Mouse (Mus musculus): Measurements from ENCODE around the gene Mmp17. TPM values are rescaled to one million over a fixed set of nuclear protein-coding genes. Genes with fewer than 3 reads are reported as not detected.
A peak's percentile ranks its signal among the peaks of the same experiment; 100 is the strongest.

The Mmp17 gene
- polyA plus RNA-seq, 1 experiment from 2014 or later = 2.5 TPM

GRCm38 (mm10) chr5:129559283-129559682, 24.7 kb upstream of the Mmp17 start:
- Histone ChIP-seq H3K4me2 (no peak overlapping the region), H3K36me3 (peaks cover 96% of the 10 kb centered on the region), H3K9ac (replicated peaks) (no peak overlapping the region), H3K4me3 (replicated peaks) (no peak overlapping the region), H3K27me3 (no peaks in the 10 kb centered on the region), H3K4me1 (replicated peaks) (no peaks in the 10 kb centered on the region), H3K9me3 (no peaks in the 10 kb centered on the region), H3K27ac (no peak overlapping the region)
- no peak for ATAC-seq (ENCODE audit: insufficient number of reproducible peaks, insufficient read depth, low FRiP score, low TSS enrichment, low read depth)
- WGBS = 79% methylated on average over 11 of the region's 11 CpGs

- Histone ChIP-seq H3K4me1 (replicated peaks) (no peaks in the 10 kb centered on the region), H3K4me2 (no peak overlapping the region), H3K27ac (no peak overlapping the region), H3K9me3 (no peaks in the 10 kb centered on the region), H3K9ac (replicated peaks) (no peak overlapping the region), H3K4me3 (replicated peaks) (no peak overlapping the region), H3K27me3 (no peaks in the 10 kb centered on the region), H3K36me3 (peaks cover 96% of the 10 kb centered on the region)
- WGBS = 87% methylated on average over 8 of the region's 8 CpGs
- ATAC-seq (ENCODE audit: insufficient number of reproducible peaks, insufficient read depth, low FRiP score, low TSS enrichment, low read depth) = no peak
These were observed 21.6 kb upstream of the Mmp17 start for GRCm38 (mm10) chr5:129562342-129562741.

GRCm38 (mm10) chr5:129568596-129568995, 15.4 kb upstream of the Mmp17 start:
- no peak overlapping the region for H3K9ac ChIP-seq (replicated peaks)
- no peak overlapping the region for H3K27ac ChIP-seq
- H3K9me3 ChIP-seq = no peaks in the 10 kb centered on the region
- H3K27me3 ChIP-seq = no peaks in the 10 kb centered on the region
- H3K4me3 ChIP-seq (replicated peaks) = no peak overlapping the region
- ATAC-seq (ENCODE audit: insufficient number of reproducible peaks, insufficient read depth, low FRiP score, low TSS enrichment, low read depth) = no peak
- H3K4me2 ChIP-seq = no peak overlapping the region
- peaks cover 94% of the 10 kb centered on the region for H3K36me3 ChIP-seq
- 89% methylated on average over 4 of the region's 4 CpGs for WGBS
- H3K4me1 ChIP-seq (replicated peaks) = no peaks in the 10 kb centered on the region

- no peaks in the 10 kb centered on the region for H3K9me3 ChIP-seq
- H3K4me2 ChIP-seq = no peak overlapping the region
- no peak overlapping the region for H3K27ac ChIP-seq
- peaks cover 35% of the 10 kb centered on the region for H3K27me3 ChIP-seq
- ATAC-seq (ENCODE audit: insufficient number of reproducible peaks, insufficient read depth, low FRiP score, low TSS enrichment, low read depth) = no peak
- no peak overlapping the region for H3K4me3 ChIP-seq (replicated peaks)
- no peaks in the 10 kb centered on the region; the same call in 1 of the 2 replicates for H3K4me1 ChIP-seq (replicated peaks)
- 54% methylated on average over 12 of the region's 12 CpGs for WGBS
- H3K36me3 ChIP-seq = no peaks in the 10 kb centered on the region
- H3K9ac ChIP-seq (replicated peaks) = no peak overlapping the region
These were observed 5.8 kb upstream of the Mmp17 start for GRCm38 (mm10) chr5:129578201-129578600.

- ATAC-seq (ENCODE audit: insufficient number of reproducible peaks, insufficient read depth, low FRiP score, low TSS enrichment, low read depth) = no peak
- Histone ChIP-seq H3K27ac (no peak overlapping the region), H3K4me2 (no peak overlapping the region), H3K36me3 (no peaks in the 10 kb centered on the region), H3K27me3 (peaks cover 49% of the 10 kb centered on the region), H3K9me3 (no peaks in the 10 kb centered on the region), H3K4me1 (replicated peaks) (peaks cover 8% of the 10 kb centered on the region), H3K9ac (replicated peaks) (no peak overlapping the region), H3K4me3 (replicated peaks) (no peak overlapping the region)
- 18% methylated on average over 6 of the region's 6 CpGs for WGBS
These were observed 3.9 kb upstream of the Mmp17 start for GRCm38 (mm10) chr5:129580046-129580445.

- H3K9ac ChIP-seq (replicated peaks) = no peak overlapping the region
- no peak overlapping the region for H3K4me3 ChIP-seq (replicated peaks)
- WGBS = 68% methylated on average over 9 of the region's 9 CpGs
- H3K27ac ChIP-seq = no peak overlapping the region
- no peak for ATAC-seq (ENCODE audit: insufficient number of reproducible peaks, insufficient read depth, low FRiP score, low TSS enrichment, low read depth)
- no peaks in the 10 kb centered on the region for H3K9me3 ChIP-seq
- H3K4me2 ChIP-seq = no peak overlapping the region
- H3K27me3 ChIP-seq = peaks cover 54% of the 10 kb centered on the region
- no peaks in the 10 kb centered on the region for H3K36me3 ChIP-seq
- peaks cover 13% of the 10 kb centered on the region for H3K4me1 ChIP-seq (replicated peaks)
These were observed 3.4 kb upstream of the Mmp17 start for GRCm38 (mm10) chr5:129580572-129580971.

- Histone ChIP-seq H3K4me1 (replicated peaks) (peaks cover 18% of the 10 kb centered on the region), H3K4me2 (no peak overlapping the region), H3K27ac (no peak overlapping the region), H3K9me3 (no peaks in the 10 kb centered on the region), H3K27me3 (peaks cover 59% of the 10 kb centered on the region), H3K9ac (replicated peaks) (no peak overlapping the region), H3K36me3 (no peaks in the 10 kb centered on the region), H3K4me3 (replicated peaks) (no peak overlapping the region)
- WGBS = 69% methylated on average over 7 of the region's 7 CpGs
- no peak for ATAC-seq (ENCODE audit: insufficient number of reproducible peaks, insufficient read depth, low FRiP score, low TSS enrichment, low read depth)
These were observed 3.0 kb upstream of the Mmp17 start for GRCm38 (mm10) chr5:129581015-129581414.

- H3K4me3 ChIP-seq (replicated peaks) = peak overlapping the region; percentile 71
- H3K4me1 ChIP-seq (replicated peaks) = peaks cover 18% of the 10 kb centered on the region
- H3K27me3 ChIP-seq = peaks cover 69% of the 10 kb centered on the region
- H3K9me3 ChIP-seq = no peaks in the 10 kb centered on the region
- H3K9ac ChIP-seq (replicated peaks) = peak overlapping the region; percentile 64; the same call in 1 of the 2 replicates
- H3K4me2 ChIP-seq = peak overlapping the region; percentile 100
- H3K27ac ChIP-seq = no peak overlapping the region
- no peaks in the 10 kb centered on the region for H3K36me3 ChIP-seq
- WGBS = 8% methylated on average over 12 of the region's 12 CpGs
- 0 out of 2 replicates have a peak, but pooled peaks have one; percentile 7 for ATAC-seq (ENCODE audit: insufficient number of reproducible peaks, insufficient read depth, low FRiP score, low TSS enrichment, low read depth)
These were observed 638 bp upstream of the Mmp17 start for GRCm38 (mm10) chr5:129583331-129583730.

- Histone ChIP-seq H3K9me3 (no peaks in the 10 kb centered on the region), H3K4me1 (replicated peaks) (peaks cover 18% of the 10 kb centered on the region), H3K27ac (no peak overlapping the region), H3K9ac (replicated peaks) (peak overlapping the region; percentile 64), H3K27me3 (peaks cover 68% of the 10 kb centered on the region), H3K36me3 (no peaks in the 10 kb centered on the region), H3K4me2 (peak overlapping the region; percentile 100), H3K4me3 (replicated peaks) (peak overlapping the region; percentile 71)
- WGBS = under 1% methylated on average over 76 of the region's 76 CpGs
- peak; percentile 37 for ATAC-seq (ENCODE audit: insufficient number of reproducible peaks, insufficient read depth, low FRiP score, low TSS enrichment, low read depth)
These were observed 893 bp downstream of the Mmp17 start for GRCm38 (mm10) chr5:129584583-129585541.

- no peak overlapping the region for H3K27ac ChIP-seq
- under 1% methylated on average over 17 of the region's 17 CpGs for WGBS
- H3K4me3 ChIP-seq (replicated peaks) = peak overlapping the region; percentile 71
- H3K27me3 ChIP-seq = peaks cover 65% of the 10 kb centered on the region
- no peaks in the 10 kb centered on the region for H3K9me3 ChIP-seq
- peak overlapping the region; percentile 46; the same call in 1 of the 2 replicates for H3K9ac ChIP-seq (replicated peaks)
- H3K4me2 ChIP-seq = peak overlapping the region; percentile 100
- peaks cover 20% of the 10 kb centered on the region for H3K4me1 ChIP-seq (replicated peaks)
- peak; percentile 33; the same call in 1 of the 2 replicates for ATAC-seq (ENCODE audit: insufficient number of reproducible peaks, insufficient read depth, low FRiP score, low TSS enrichment, low read depth)
- no peaks in the 10 kb centered on the region for H3K36me3 ChIP-seq
These were observed 2.0 kb downstream of the Mmp17 start for GRCm38 (mm10) chr5:129586016-129586415.

- no peak overlapping the region for H3K27ac ChIP-seq
- peak overlapping the region; percentile 100 for H3K4me2 ChIP-seq
- peaks cover 65% of the 10 kb centered on the region for H3K27me3 ChIP-seq
- H3K36me3 ChIP-seq = no peaks in the 10 kb centered on the region
- peak overlapping the region; percentile 46; the same call in 1 of the 2 replicates for H3K9ac ChIP-seq (replicated peaks)
- no peaks in the 10 kb centered on the region for H3K9me3 ChIP-seq
- peaks cover 23% of the 10 kb centered on the region for H3K4me1 ChIP-seq (replicated peaks)
- H3K4me3 ChIP-seq (replicated peaks) = peak overlapping the region; percentile 71
- ATAC-seq (ENCODE audit: insufficient number of reproducible peaks, insufficient read depth, low FRiP score, low TSS enrichment, low read depth) = no peak
- 53% methylated on average over 13 of the region's 13 CpGs for WGBS
These were observed 2.5 kb downstream of the Mmp17 start for GRCm38 (mm10) chr5:129586471-129586870.
